9 mouse cellular contexts compared by ENCODE assay signal in the genomic region with DNA sequence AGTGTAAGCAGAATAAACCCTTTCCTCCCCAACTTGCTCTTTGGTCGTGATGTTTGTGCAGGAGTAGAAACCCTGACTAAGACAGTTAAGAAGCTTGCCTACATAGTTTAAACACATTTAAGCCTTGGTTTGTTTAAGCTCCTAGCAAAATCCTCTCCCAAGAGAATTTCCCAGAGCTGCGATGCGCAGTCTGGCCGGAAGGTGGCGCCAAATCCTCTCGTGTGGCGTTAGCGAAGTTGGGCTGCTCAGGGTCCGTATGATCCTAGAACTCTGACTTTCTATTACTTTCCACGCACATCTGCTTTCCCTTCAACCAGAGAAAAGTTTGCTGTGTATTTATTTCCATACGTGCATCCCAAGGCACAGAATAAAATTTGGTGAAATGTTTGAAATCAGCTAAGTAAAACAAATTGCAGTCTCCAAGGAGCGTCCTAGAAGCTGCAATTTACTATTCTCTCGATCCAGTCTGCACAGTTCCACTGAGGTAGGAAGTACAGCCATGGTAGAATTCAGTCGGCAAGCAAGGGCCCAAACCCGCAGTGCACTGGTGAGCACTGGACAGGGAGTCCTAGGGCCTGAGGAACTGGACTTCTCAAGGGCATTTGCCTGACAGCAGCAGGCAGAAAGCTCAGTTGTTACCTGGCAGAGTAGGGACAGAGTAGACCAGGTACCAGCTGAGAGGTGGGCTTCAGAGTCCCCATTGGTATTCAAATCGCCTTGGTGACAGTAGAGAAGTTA. TPM values are rescaled to one million over a fixed set of nuclear protein-coding genes. Genes with fewer than 3 reads are reported as not detected.
DNase-seq lines count a peak whose midpoint lies in the region; ATAC-seq and TF ChIP-seq lines count a peak whose summit lies in the region.
"Had no signal": no experiment of that assay in that cellular context is flagged by ENCODE, and none has a peak within 500 bp of the region (broad histone marks: within the 10 kb centered on the region; RNA-seq: fewer than 3 reads in every experiment).

No protein-coding gene starts in this region.

- H3K79me2 ChIP-seq in CH12.LX (replicated peaks; ENCODE audit: control insufficient read depth, extremely low read depth, insufficient read depth, poor library complexity, severe bottlenecking), result no peaks in the 10 kb centered on the region

- 0 out of 4 replicates have a peak, but pooled peaks cover 0 to 2% of the 10 kb centered on the region in 2 experiments for H3K4me1 ChIP-seq in CH12.LX (ENCODE audit: control insufficient read depth in 1 of 2, insufficient read depth in 2 of 2)
- no peaks in the 10 kb centered on the region for H3K4me1 ChIP-seq in liver, embryonic 13.5 days (replicated peaks)
- H3K4me1 ChIP-seq: stomach, embryonic 15.5 days had no signal

- no peak overlapping the region for H3K9ac ChIP-seq in CH12.LX (ENCODE audit: insufficient read depth, low read depth)
- no peak overlapping the region for H3K9ac ChIP-seq in liver, embryonic 13.5 days
- H3K9ac ChIP-seq: stomach, embryonic 15.5 days had no signal

- peaks cover 42% of the 10 kb centered on the region for H3K27me3 ChIP-seq in CH12.LX (replicated peaks)
- H3K27me3 ChIP-seq in liver, embryonic 13.5 days, result no peaks in the 10 kb centered on the region

- DNase-seq in 3T3-L1 (ENCODE audit: low read depth, low spot score) (peak; percentile 83), CH12.LX (ENCODE audit: extremely low read depth) (peak; percentile 46)
- peak; percentile 54 for DNase-seq in c-Kit-positive CD71-positive TER-119-positive erythroid progenitor cells, embryonic 14.5 days (ENCODE audit: low spot score)
- DNase-seq in induced T-regulatory cell, adult 2 months (ENCODE audit: low read depth), result peak; percentile 48
- DNase-seq in liver, embryonic 13.5 days, result peak; percentile 38
- DNase-seq in retina, postnatal 7 days (ENCODE audit: low read depth, low spot score), result peak; percentile 59

- 0 out of 2 replicates have a peak overlapping the region, but pooled peaks have one; percentile 8 for H3K4me2 ChIP-seq in CH12.LX (ENCODE audit: insufficient read depth, low read depth, poor library complexity, severe bottlenecking)
- no peak overlapping the region for H3K4me2 ChIP-seq in liver, embryonic 13.5 days
- H3K4me2 ChIP-seq: stomach, embryonic 15.5 days had no signal

- WGBS in liver, embryonic 13.5 days (ENCODE audit: insufficient replicate concordance), result 7% methylated on average over 16 of the region's 16 CpGs

- peak; percentile 89 for TF ChIP-seq RAD21 in CH12.LX (IDR thresholded peaks at IDR 0.05; ENCODE audit: low read depth, low read length)

- TF ChIP-seq CTCF in CH12.LX (conservative IDR thresholded peaks at IDR 0.05 in 1 of 2, IDR thresholded peaks at IDR 0.05 in 1 of 2; ENCODE audit: low read depth in 2 of 2, low read length in 2 of 2), result peak; percentile 90 to 92

- TF ChIP-seq EP300 in CH12.LX (IDR thresholded peaks at IDR 0.05; ENCODE audit: low read length), result no peak

- ATAC-seq in frontal cortex, adult (ENCODE audit: low TSS enrichment), result peak; percentile 55; the same call in 1 of the 2 replicates
- ATAC-seq in liver, embryonic 13.5 days (ENCODE audit: low read depth), result no peak
- no peak for ATAC-seq in inflammation-experienced regulatory T-cells, adult 6 months

- no peak overlapping the region for H3K27ac ChIP-seq in CH12.LX (ENCODE audit: insufficient read depth, low read depth)
- no peak overlapping the region for H3K27ac ChIP-seq in liver, embryonic 13.5 days
- H3K27ac ChIP-seq: stomach, embryonic 15.5 days had no signal

- dilution Hi-C loops in CH12.LX (cut with MboI; ENCODE audit: extremely low pct_ligation_motif_present, extremely low pct_unique_long_range_greater_than_20kb, low sequenced_read_pairs), result no loop called here

- no peaks in the 10 kb centered on the region for H3K36me3 ChIP-seq in CH12.LX (replicated peaks in 1 of 2; ENCODE audit: control insufficient read depth in 1 of 2, insufficient read depth in 1 of 2, low read length in 1 of 2)
- H3K36me3 ChIP-seq in liver, embryonic 13.5 days, result no peaks in the 10 kb centered on the region
- H3K36me3 ChIP-seq: stomach, embryonic 15.5 days had no signal

- H3K9me3 ChIP-seq in CH12.LX (replicated peaks; ENCODE audit: low read length), result no peaks in the 10 kb centered on the region
- no peaks in the 10 kb centered on the region for H3K9me3 ChIP-seq in liver, embryonic 13.5 days (replicated peaks)
- H3K9me3 ChIP-seq: stomach, embryonic 15.5 days had no signal

- in situ Hi-C loops in CH12.LX (cut with MboI; ENCODE audit: low pct_ligation_motif_present, low pct_unique_long_range_greater_than_20kb, low sequenced_read_pairs), result loop anchor here (10.0 kb wide), 1 partner anchor 223 kb away; the partner anchor contains the start of gene Rtf2

- H3K4me3 ChIP-seq in CH12.LX (replicated peaks in 1 of 3; ENCODE audit: low read depth in 2 of 3, low read length in 2 of 3, poor library complexity in 1 of 3), result no peak overlapping the region
- no peak overlapping the region for H3K4me3 ChIP-seq in liver, embryonic 13.5 days (replicated peaks)
- H3K4me3 ChIP-seq: stomach, embryonic 15.5 days had no signal

- no peak for TF ChIP-seq POLR2A in CH12.LX (IDR thresholded peaks at IDR 0.05; ENCODE audit: low read depth, low read length)

TF ChIP-seq in CH12.LX, 34 proteins besides CTCF, POLR2A, EP300 and RAD21:
- peak; percentile 73 for TF ChIP-seq SMC3 (IDR thresholded peaks at IDR 0.05; ENCODE audit: low read depth, low read length)
- TF ChIP-seq ZNF384 (IDR thresholded peaks at IDR 0.05; ENCODE audit: low read depth, low read length), result no peak
- peak; percentile 37; the same call in 1 of the 2 replicates for TF ChIP-seq NELFE (IDR thresholded peaks at IDR 0.05; ENCODE audit: low read depth, low read length)
- peak; percentile 43 for TF ChIP-seq ZC3H11A (IDR thresholded peaks at IDR 0.05; ENCODE audit: low read depth, low read length)
- TF ChIP-seq MAFK (IDR thresholded peaks at IDR 0.05; ENCODE audit: insufficient replicate concordance, low read length), result no peak
- 0 out of 2 replicates have a peak, but pooled peaks have one; percentile 26 for TF ChIP-seq MAZ (IDR thresholded peaks at IDR 0.05; ENCODE audit: low read depth, low read length)

RNA-seq across cellular contexts. Expression of gene Mc3r, which starts 26.5 kb away (rescaled TPM):
- total RNA-seq in CH12.LX (2012; rRNA removed) (not detected in 2 replicates), CH12.LX (2014; rRNA removed) (not detected in 2 replicates)
- polyA plus RNA-seq in CH12.LX (2012; ENCODE audit: insufficient read length, low read depth), result not detected in 2 replicates
- 0.05 TPM in 1 of 2 replicates, not detected in the other for polyA plus RNA-seq in liver, embryonic 13.5 days (2015; fragmentation: Nextera tagmentation; extraction: Ambion mirVana)
- not detected for polyA plus RNA-seq in inflammation-experienced regulatory T-cells, adult 6 months (2017; shearing (Covaris generic))
- polyA plus RNA-seq: stomach, embryonic 15.5 days had no signal
